Mouse (Mus musculus) forebrain, embryonic 14.5 days (tissue): ENCODE measurements around the gene Unc119b. TPM values are rescaled to one million over a fixed set of nuclear protein-coding genes. Genes with fewer than 3 reads are reported as not detected.

Source experiments
- ATAC-seq: fragments of 200-750 bp; cut with Nextera tagmentation; 2 replicates; pipeline ENCODE4 v1.8.0; 2017; ENCODE audit warnings: mild to moderate bottlenecking, moderate library complexity
- DNase-seq: peaks from one replicate; pipeline ENCODE4 v3.0.0-alpha.2; 2015; ENCODE audit warnings: low spot score
- H3K27ac ChIP-seq: fragments of 300-500 bp; sonication (generic); 2 replicates; pipeline ENCODE4 v1.5.1; 2014; ENCODE audit warnings: low read depth, mild to moderate bottlenecking, control low read depth, low read length, moderate library complexity
- H3K27me3 ChIP-seq: fragments of 300-500 bp; sonication (generic); replicated peaks from 2 replicates; pipeline ENCODE4 v1.6.1; 2014; ENCODE audit warnings: low read length, control low read depth, mixed read lengths; ENCODE audit not compliant: control insufficient read depth, insufficient read depth
- H3K36me3 ChIP-seq: fragments of 300-500 bp; sonication (generic); 2 replicates; pipeline ENCODE4 v1.6.1; 2014; ENCODE audit warnings: low read length, control low read depth; ENCODE audit not compliant: control insufficient read depth, insufficient read depth
- H3K4me1 ChIP-seq: fragments of 300-500 bp; sonication (generic); 2 replicates; pipeline ENCODE4 v1.6.1; 2014; ENCODE audit warnings: antibody characterized with exemption, low read length, control low read depth; ENCODE audit not compliant: control insufficient read depth, insufficient read depth
- H3K4me2 ChIP-seq: fragments of 300-500 bp; sonication (generic); 2 replicates; pipeline ENCODE4 v1.6.1; 2014; ENCODE audit warnings: mild to moderate bottlenecking, control low read depth, low read length
- H3K4me3 ChIP-seq: fragments of 300-500 bp; sonication (generic); 2 replicates; pipeline ENCODE4 v1.5.1; 2014; ENCODE audit warnings: low read depth, low read length, control low read depth
- H3K9ac ChIP-seq: fragments of 300-500 bp; sonication (generic); 2 replicates; pipeline ENCODE4 v1.6.1; 2014; ENCODE audit warnings: mild to moderate bottlenecking, low read length, control low read depth, moderate library complexity
- H3K9me3 ChIP-seq: fragments of 300-500 bp; sonication (generic); replicated peaks from 2 replicates; pipeline ENCODE4 v1.6.1; 2016; ENCODE audit warnings: low read length, control low read depth, mixed read lengths; ENCODE audit not compliant: control insufficient read depth
- WGBS: fragments of 180-500 bp; shearing (Covaris S2); extraction: QIAGEN DNeasy Blood & Tissue Kit; methylation state at CpG from one replicate; pipeline ENCODE4 v1.1.7; 2014; 5-methylcytosine and 5-hydroxymethylcytosine counted together
- polyA plus RNA-seq: library from polyadenylated mRNA; unstranded; fragments of >200 nt; fragmentation: Nextera tagmentation; extraction: Ambion mirVana; gene quantifications from 2 replicates; pipeline ENCODE4 v1.2.1, GENCODE M21; 2014

Unc119b gene
- polyA plus RNA-seq, 1 experiment from 2014 or later, result 35.4 TPM

DNA sequence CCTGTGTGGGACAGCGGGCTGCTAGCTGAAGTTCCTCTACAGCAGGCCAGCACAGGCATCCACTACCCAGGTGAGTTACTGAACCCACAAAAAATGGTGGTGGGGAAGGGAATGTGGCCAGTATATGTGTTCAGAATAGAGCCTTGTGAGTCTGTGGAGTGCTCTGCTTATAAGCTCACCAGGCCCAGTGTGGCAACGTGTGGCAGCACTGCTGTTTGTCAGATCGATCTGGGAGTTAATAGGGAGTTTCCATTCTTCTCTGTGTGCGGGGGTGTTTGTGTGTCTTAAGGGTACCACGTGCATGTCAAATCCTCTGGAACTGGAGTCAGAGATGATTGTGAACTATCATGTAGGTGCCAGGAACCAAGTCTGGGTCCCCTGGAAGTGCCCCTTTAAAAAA is 35.2 kb downstream of the Unc119b start:
- no peak for ATAC-seq
- Histone ChIP-seq H3K4me2 (no peak overlapping the region), H3K9ac (no peak overlapping the region), H3K27ac (no peak overlapping the region), H3K4me1 (no peaks in the 10 kb centered on the region), H3K4me3 (no peak overlapping the region), H3K9me3 (no peaks in the 10 kb centered on the region), H3K27me3 (no peaks in the 10 kb centered on the region), H3K36me3 (peaks cover 68% of the 10 kb centered on the region)
- 75% methylated on average over 5 of the region's 5 CpGs for WGBS
- no peak for DNase-seq

- WGBS, result 96% methylated on average over 8 of the region's 8 CpGs
- Histone ChIP-seq H3K9ac (no peak within 1 kb of the TSS), H3K36me3 (peaks cover 72% of the 10 kb centered on the region), H3K9me3 (no peaks in the 10 kb centered on the region), H3K4me2 (no peak within 1 kb of the TSS), H3K27ac (no peak within 1 kb of the TSS), H3K27me3 (no peaks in the 10 kb centered on the region), H3K4me1 (no peaks in the 10 kb centered on the region), H3K4me3 (no peak within 1 kb of the TSS)
- DNase-seq (no peak), ATAC-seq (no peak)
These were observed 36.6 kb downstream of the Unc119b start, which contains the start of gene Gm10401 for GRCm38 (mm10) chr5:115098195-115098594. Gene Gm10401 (minus strand): TSS chr5:115098295.

- no peak for ATAC-seq
- no peak overlapping the region for H3K27ac ChIP-seq
- no peak for DNase-seq
- no peak overlapping the region for H3K4me3 ChIP-seq
- no peaks in the 10 kb centered on the region for H3K27me3 ChIP-seq
- WGBS, result 87% methylated on average over 6 of the region's 6 CpGs
- H3K9ac ChIP-seq, result no peak overlapping the region
- peaks cover 77% of the 10 kb centered on the region for H3K36me3 ChIP-seq
- H3K4me2 ChIP-seq, result no peak overlapping the region
- H3K9me3 ChIP-seq, result no peaks in the 10 kb centered on the region
- H3K4me1 ChIP-seq, result no peaks in the 10 kb centered on the region
These were observed 43.0 kb downstream of the Unc119b start for GRCm38 (mm10) chr5:115091776-115092175.

DNA sequence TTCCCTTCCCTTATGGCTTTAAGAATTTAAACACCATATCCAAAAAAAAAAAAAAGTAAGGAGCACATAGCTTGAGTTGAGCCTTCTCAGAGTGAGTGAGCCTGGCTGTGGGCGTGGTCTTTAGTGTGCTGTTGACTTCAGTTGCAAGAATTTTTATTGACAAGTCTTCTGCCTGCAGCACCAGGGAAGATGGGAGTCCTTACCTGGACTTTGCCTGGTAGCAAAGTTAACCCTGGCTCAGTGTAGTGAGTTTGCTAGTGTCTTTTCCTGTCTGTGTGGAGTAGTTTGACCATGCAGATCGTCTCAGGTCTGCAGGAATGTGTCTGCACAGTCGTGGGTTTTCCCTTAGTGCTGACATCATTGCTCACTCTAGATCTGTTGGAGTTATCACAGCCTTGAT is 43.8 kb downstream of the Unc119b start:
- ATAC-seq (no peak), DNase-seq (no peak)
- no peak overlapping the region for H3K27ac ChIP-seq
- no peak overlapping the region for H3K4me3 ChIP-seq
- no peaks in the 10 kb centered on the region for H3K27me3 ChIP-seq
- H3K9me3 ChIP-seq, result no peaks in the 10 kb centered on the region
- 89% methylated on average over 3 of the region's 3 CpGs for WGBS
- H3K9ac ChIP-seq, result no peak overlapping the region
- peaks cover 76% of the 10 kb centered on the region for H3K36me3 ChIP-seq
- H3K4me1 ChIP-seq, result no peaks in the 10 kb centered on the region
- no peak overlapping the region for H3K4me2 ChIP-seq

- no peak for ATAC-seq
- WGBS, result 91% methylated on average over 5 of the region's 5 CpGs
- no peaks in the 10 kb centered on the region for H3K27me3 ChIP-seq
These were observed 45.0 kb downstream of the Unc119b start for GRCm38 (mm10) chr5:115089592-115090268.

GRCm38 (mm10) chr5:115085675-115086074 is 49.1 kb downstream of the Unc119b start:
- Histone ChIP-seq H3K27ac (no peak overlapping the region), H3K4me2 (no peak overlapping the region), H3K36me3 (peaks cover 70% of the 10 kb centered on the region), H3K4me3 (no peak overlapping the region), H3K9me3 (no peaks in the 10 kb centered on the region), H3K27me3 (no peaks in the 10 kb centered on the region), H3K4me1 (no peaks in the 10 kb centered on the region), H3K9ac (no peak overlapping the region)
- peak; percentile 16 for DNase-seq
- 93% methylated on average over 2 of the region's 2 CpGs for WGBS
- no peak for ATAC-seq

More at GRCm38 (mm10) chr5:115089592-115090268, 45.0 kb downstream of the Unc119b start:
- H3K4me3 ChIP-seq, result no peak overlapping the region
- H3K9me3 ChIP-seq, result no peaks in the 10 kb centered on the region
- no peak for DNase-seq
- peaks cover 70% of the 10 kb centered on the region for H3K36me3 ChIP-seq
- no peaks in the 10 kb centered on the region for H3K4me1 ChIP-seq
- H3K27ac ChIP-seq, result no peak overlapping the region
- no peak overlapping the region for H3K9ac ChIP-seq
- no peak overlapping the region for H3K4me2 ChIP-seq

GRCm38 (mm10) chr5:115083492-115083891 is 51.3 kb downstream of the Unc119b start:
- Histone ChIP-seq H3K4me2 (no peak overlapping the region), H3K4me3 (no peak overlapping the region), H3K4me1 (no peaks in the 10 kb centered on the region), H3K36me3 (peaks cover 56% of the 10 kb centered on the region), H3K9me3 (no peaks in the 10 kb centered on the region), H3K27me3 (no peaks in the 10 kb centered on the region), H3K27ac (no peak overlapping the region), H3K9ac (no peak overlapping the region)
- DNase-seq, result no peak
- no peak for ATAC-seq
- WGBS, result 94% methylated on average over 6 of the region's 6 CpGs

DNA sequence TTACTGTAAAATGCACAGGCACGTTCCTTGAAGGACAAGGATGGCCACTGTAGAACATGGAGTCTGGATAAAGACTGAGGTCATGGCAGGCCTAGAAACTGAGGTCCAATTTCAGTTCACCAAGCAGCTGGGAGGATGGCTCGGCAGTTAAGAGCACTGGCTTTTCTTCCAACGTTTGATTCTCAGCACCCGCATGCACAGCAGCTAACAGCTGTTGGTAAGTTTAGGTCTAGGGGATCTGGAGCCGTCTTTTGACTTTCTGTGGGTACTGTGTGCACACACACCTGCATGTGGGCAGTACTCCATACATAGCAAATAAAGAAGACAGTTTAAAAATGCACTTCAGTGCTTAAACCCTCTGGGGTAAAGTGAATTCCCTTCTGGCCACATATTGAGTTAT is 53.1 kb downstream of the Unc119b start:
- 91% methylated on average over 5 of the region's 5 CpGs for WGBS
- H3K9ac ChIP-seq, result no peak overlapping the region

DNA sequence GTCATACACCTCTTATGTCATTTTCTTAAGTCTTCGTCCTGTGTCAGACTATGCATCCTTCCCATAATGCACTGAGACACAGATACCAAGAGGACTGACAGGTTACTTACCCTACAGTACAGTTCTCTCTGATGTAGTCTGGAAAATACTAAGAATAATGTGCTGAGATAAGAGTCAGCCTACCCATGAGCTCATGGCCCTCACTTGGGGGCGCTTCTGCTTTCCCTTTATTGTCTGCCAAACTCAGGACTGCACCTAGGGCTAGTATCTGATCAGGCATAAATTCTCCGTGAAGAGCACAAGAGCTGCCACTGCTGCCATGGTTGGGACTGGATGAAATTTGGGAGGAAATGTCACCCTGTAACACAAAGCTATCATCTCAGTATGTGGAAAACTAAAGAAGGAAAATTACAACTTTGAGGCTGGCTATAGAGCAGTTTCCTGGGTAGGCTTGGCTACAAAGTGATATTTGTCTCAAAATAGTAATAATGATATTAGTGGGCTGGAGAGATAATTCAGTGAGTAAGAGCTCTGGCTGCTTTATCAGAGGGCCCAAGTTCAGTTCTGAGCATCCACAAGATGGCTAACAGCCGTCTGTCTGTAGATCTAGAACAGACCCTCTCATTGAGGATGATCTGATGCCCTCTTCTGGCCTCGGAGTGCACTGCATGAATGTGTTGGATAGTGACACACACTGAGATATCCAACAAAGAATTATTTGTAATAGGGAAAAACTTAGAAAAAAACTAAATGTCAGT is 58.5 kb downstream of the Unc119b start:
- Histone ChIP-seq H3K4me2 (no peak overlapping the region), H3K4me3 (no peak overlapping the region), H3K27me3 (no peaks in the 10 kb centered on the region), H3K9ac (no peak overlapping the region), H3K9me3 (no peaks in the 10 kb centered on the region), H3K4me1 (no peaks in the 10 kb centered on the region), H3K36me3 (peaks cover 15% of the 10 kb centered on the region), H3K27ac (no peak overlapping the region)
- ATAC-seq (no peak), DNase-seq (peak; percentile 70)
- 59% methylated on average over 5 of the region's 5 CpGs for WGBS

More for the DNA sequence above, 53.1 kb downstream of the Unc119b start:
- DNase-seq, result no peak
- Histone ChIP-seq H3K9me3 (no peaks in the 10 kb centered on the region), H3K36me3 (peaks cover 42% of the 10 kb centered on the region), H3K27ac (no peak overlapping the region), H3K27me3 (no peaks in the 10 kb centered on the region), H3K4me2 (no peak overlapping the region), H3K4me1 (no peaks in the 10 kb centered on the region), H3K4me3 (no peak overlapping the region)
- ATAC-seq, result no peak
